10 mouse cellular contexts compared by ENCODE assay signal in genomic region chr7:143006756-143007598, GRCm38 (mm10). TPM values are rescaled to one million over a fixed set of nuclear protein-coding genes. Genes with fewer than 3 reads are reported as not detected.
DNase-seq lines count a peak whose midpoint lies in the region; ATAC-seq and TF ChIP-seq lines count a peak whose summit lies in the region.
"Had no signal": no experiment of that assay in that cellular context is flagged by ENCODE, and none has a peak within 500 bp of the region (broad histone marks: within the 10 kb centered on the region; RNA-seq: fewer than 3 reads in every experiment).

No protein-coding gene starts in this region.

- TF ChIP-seq CTCF in E14TG2a.4 (conservative IDR thresholded peaks at IDR 0.05; ENCODE audit: low read length) = no peak

- H3K27ac ChIP-seq in kidney, embryonic 15.5 days = peak overlapping the region; percentile 93; the same call in 1 of the 2 replicates

- 0 out of 2 replicates have a peak overlapping the region, but pooled peaks have one; percentile 33 for H3K4me2 ChIP-seq in kidney, embryonic 15.5 days

- H3K9me3 ChIP-seq in kidney, embryonic 15.5 days (replicated peaks) = no peaks in the 10 kb centered on the region
- no peaks in the 10 kb centered on the region for H3K9me3 ChIP-seq in E14TG2a.4 (ENCODE audit: low read length)

- no peak for ATAC-seq in kidney, embryonic 15.5 days (replicated peaks; ENCODE audit: low FRiP score)
- no peak for ATAC-seq in frontal cortex, adult (ENCODE audit: low TSS enrichment)

- H3K36me3 ChIP-seq in kidney, embryonic 15.5 days = no peaks in the 10 kb centered on the region
- peaks cover 26% of the 10 kb centered on the region; the same call in 1 of the 2 replicates for H3K36me3 ChIP-seq in E14TG2a.4 (ENCODE audit: insufficient read depth, low read length)

- no peaks in the 10 kb centered on the region for H3K27me3 ChIP-seq in kidney, embryonic 15.5 days
- no peaks in the 10 kb centered on the region for H3K27me3 ChIP-seq in E14TG2a.4 (ENCODE audit: insufficient read depth, low read length)

- H3K4me3 ChIP-seq in kidney, embryonic 15.5 days (replicated peaks) = no peak overlapping the region
- H3K4me3 ChIP-seq in E14TG2a.4 (replicated peaks; ENCODE audit: low read length) = peak overlapping the region; percentile 75

- 86% methylated on average over 8 of the region's 8 CpGs for WGBS in kidney, embryonic 15.5 days

- H3K4me1 ChIP-seq in kidney, embryonic 15.5 days = peaks cover 57% of the 10 kb centered on the region
- H3K4me1 ChIP-seq in E14TG2a.4 (replicated peaks; ENCODE audit: low read depth, low read length) = peaks cover 88% of the 10 kb centered on the region

- no peak for DNase-seq in kidney, adult 11 months
- peak; percentile 24 for DNase-seq in adipocyte (ENCODE audit: low spot score)
- peak; percentile 42 for DNase-seq in liver
- DNase-seq in cerebellum, postnatal 14 days = no peak
- DNase-seq: cerebellum, adult 2 months; kidney, adult 8-10 months; retina, postnatal 1 day had no signal

- H3K9ac ChIP-seq in kidney, embryonic 15.5 days = no peak overlapping the region

RNA-seq across cellular contexts. Expression of gene Tspan32, which starts 2.1 kb away (rescaled TPM):
- 2.2 and 2.3 TPM in 2 replicates for polyA plus RNA-seq in kidney, embryonic 15.5 days (2015; fragmentation: Nextera tagmentation; extraction: Ambion mirVana)

RNA-seq across cellular contexts. Expression of gene Ascl2, which starts 37.9 kb away (rescaled TPM):
- 0.73 and 1.1 TPM in 2 replicates for polyA plus RNA-seq in kidney, embryonic 15.5 days (2015; fragmentation: Nextera tagmentation; extraction: Ambion mirVana)

RNA-seq across cellular contexts. Expression of gene Cd81, which starts 45.6 kb away (rescaled TPM):
- 519 and 576 TPM in 2 replicates for polyA plus RNA-seq in kidney, embryonic 15.5 days (2015; fragmentation: Nextera tagmentation; extraction: Ambion mirVana)

Comparison
In these comparisons a context has a peak if more than half of its experiments do, and no peak if none do; other contexts are left out.
1. DNase-seq: peak in adipocyte (single experiment) and liver (single experiment); none in kidney, adult 11 months (single experiment) and cerebellum, postnatal 14 days (0 of 2).